Mouse (Mus musculus) heart, adult 11 months (tissue): ENCODE measurements around the gene Cd248.
"Not testable (repeated sequence)": the region's sequence is repeated elsewhere in the genome, so short reads cannot be mapped to it uniquely, and the experiment has no call there.

Source experiments
- DNase-seq: peaks from one replicate; pipeline ENCODE4 v3.0.0; 2022

Gene Cd248

GRCm38 (mm10) chr19:5079279-5079678 lies 11.4 kb downstream of the Cd248 start:
- no peak for DNase-seq

GRCm38 (mm10) chr19:5082005-5082404 lies 14.1 kb downstream of the Cd248 start:
- DNase-seq = no peak

- DNase-seq = no peak
These were observed 14.7 kb downstream of the Cd248 start for GRCm38 (mm10) chr19:5082596-5082995.

- no peak for DNase-seq
These were observed 16.3 kb downstream of the Cd248 start for GRCm38 (mm10) chr19:5083961-5084833.

GRCm38 (mm10) chr19:5084834-5085144 lies 16.9 kb downstream of the Cd248 start:
- DNase-seq = peak; percentile 91

GRCm38 (mm10) chr19:5085145-5085863 lies 17.4 kb downstream of the Cd248 start, which contains the start of gene Tmem151a:
Tmem151a (minus strand) TSS chr19:5085531.
- DNase-seq = peak; percentile 94

GRCm38 (mm10) chr19:5086533-5086932 lies 18.7 kb downstream of the Cd248 start:
- not testable (repeated sequence) for DNase-seq

GRCm38 (mm10) chr19:5087884-5088728 lies 20.2 kb downstream of the Cd248 start, which contains the start of gene Yif1a:
Yif1a (plus strand) TSS chr19:5088538.
- peak; percentile 100 for DNase-seq

- DNase-seq = peak; percentile 93
These were observed 21.4 kb downstream of the Cd248 start for GRCm38 (mm10) chr19:5089324-5089723.

GRCm38 (mm10) chr19:5092083-5092482 lies 24.2 kb downstream of the Cd248 start:
- DNase-seq = peak; percentile 91

- DNase-seq = peak; percentile 94
These were observed 25.8 kb downstream of the Cd248 start for GRCm38 (mm10) chr19:5093481-5094242.

- peak; percentile 99 for DNase-seq
These were observed 26.4 kb downstream of the Cd248 start for GRCm38 (mm10) chr19:5094243-5094632.

- no peak for DNase-seq
These were observed 27.0 kb downstream of the Cd248 start for GRCm38 (mm10) chr19:5094746-5095417.

GRCm38 (mm10) chr19:5095887-5096474 lies 28.1 kb downstream of the Cd248 start:
- DNase-seq = no peak

- no peak for DNase-seq
These were observed 29.9 kb downstream of the Cd248 start for GRCm38 (mm10) chr19:5097521-5098362.

GRCm38 (mm10) chr19:5098363-5099143 lies 30.7 kb downstream of the Cd248 start, which contains the start of gene Cnih2:
Cnih2 (minus strand) TSS chr19:5098521.
- DNase-seq = peak; percentile 95

- DNase-seq = no peak
These were observed 38.2 kb downstream of the Cd248 start for GRCm38 (mm10) chr19:5106074-5106473.

GRCm38 (mm10) chr19:5106731-5107191 lies 38.9 kb downstream of the Cd248 start, which contains the start of gene Rab1b:
Rab1b (minus strand) TSS chr19:5107072.
- peak; percentile 100 for DNase-seq
